Mouse (Mus musculus) forebrain, embryonic 14.5 days (tissue): ENCODE measurements around the gene Pom121l2. TPM values are rescaled to one million over a fixed set of nuclear protein-coding genes. Genes with fewer than 3 reads are reported as not detected.

ENCODE experiments used
- ATAC-seq: fragments of 200-750 bp; cut with Nextera tagmentation; 2 replicates; pipeline ENCODE4 v1.8.0; 2017; ENCODE audit warnings: mild to moderate bottlenecking, moderate library complexity
- DNase-seq: peaks from one replicate; pipeline ENCODE4 v3.0.0-alpha.2; 2015; ENCODE audit warnings: low spot score
- H3K27ac ChIP-seq: fragments of 300-500 bp; sonication (generic); 2 replicates; pipeline ENCODE4 v1.5.1; 2014; ENCODE audit warnings: low read depth, mild to moderate bottlenecking, control low read depth, low read length, moderate library complexity
- H3K27me3 ChIP-seq: fragments of 300-500 bp; sonication (generic); replicated peaks from 2 replicates; pipeline ENCODE4 v1.6.1; 2014; ENCODE audit warnings: low read length, control low read depth, mixed read lengths; ENCODE audit not compliant: control insufficient read depth, insufficient read depth
- H3K36me3 ChIP-seq: fragments of 300-500 bp; sonication (generic); 2 replicates; pipeline ENCODE4 v1.6.1; 2014; ENCODE audit warnings: low read length, control low read depth; ENCODE audit not compliant: control insufficient read depth, insufficient read depth
- H3K4me1 ChIP-seq: fragments of 300-500 bp; sonication (generic); 2 replicates; pipeline ENCODE4 v1.6.1; 2014; ENCODE audit warnings: antibody characterized with exemption, low read length, control low read depth; ENCODE audit not compliant: control insufficient read depth, insufficient read depth
- H3K4me2 ChIP-seq: fragments of 300-500 bp; sonication (generic); 2 replicates; pipeline ENCODE4 v1.6.1; 2014; ENCODE audit warnings: mild to moderate bottlenecking, control low read depth, low read length
- H3K4me3 ChIP-seq: fragments of 300-500 bp; sonication (generic); 2 replicates; pipeline ENCODE4 v1.5.1; 2014; ENCODE audit warnings: low read depth, low read length, control low read depth
- H3K9ac ChIP-seq: fragments of 300-500 bp; sonication (generic); 2 replicates; pipeline ENCODE4 v1.6.1; 2014; ENCODE audit warnings: mild to moderate bottlenecking, low read length, control low read depth, moderate library complexity
- H3K9me3 ChIP-seq: fragments of 300-500 bp; sonication (generic); replicated peaks from 2 replicates; pipeline ENCODE4 v1.6.1; 2016; ENCODE audit warnings: low read length, control low read depth, mixed read lengths; ENCODE audit not compliant: control insufficient read depth
- WGBS: fragments of 180-500 bp; shearing (Covaris S2); extraction: QIAGEN DNeasy Blood & Tissue Kit; methylation state at CpG from one replicate; pipeline ENCODE4 v1.1.7; 2014; 5-methylcytosine and 5-hydroxymethylcytosine counted together
- polyA plus RNA-seq: library from polyadenylated mRNA; unstranded; fragments of >200 nt; fragmentation: Nextera tagmentation; extraction: Ambion mirVana; gene quantifications from 2 replicates; pipeline ENCODE4 v1.2.1, GENCODE M21; 2014

The Pom121l2 gene
- polyA plus RNA-seq, 1 experiment from 2014 or later = 0.14 TPM

DNA sequence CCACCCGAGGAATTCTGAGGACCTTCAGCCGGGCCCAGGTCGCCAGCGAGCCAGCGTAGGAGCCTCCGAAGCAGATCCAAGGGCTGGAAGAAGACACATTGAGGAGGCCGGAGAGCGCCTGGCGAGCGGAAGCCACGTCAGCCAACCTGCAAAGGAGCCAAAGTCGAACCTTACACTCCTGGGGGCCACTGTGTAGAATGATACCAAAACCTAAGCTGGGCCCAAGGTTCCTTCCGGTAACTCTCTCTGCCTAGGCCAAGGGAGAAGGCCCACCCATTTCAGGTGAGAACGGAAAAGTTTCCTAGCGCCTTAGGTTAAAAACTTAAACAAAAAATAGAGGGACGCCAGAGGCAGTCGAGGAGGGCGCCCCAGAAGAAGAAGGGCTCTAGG, 26.1 kb downstream of the Pom121l2 start:
- DNase-seq = no peak
- Histone ChIP-seq H3K4me2 (peak overlapping the region; percentile 90), H3K4me3 (peak overlapping the region; percentile 49), H3K27ac (no peak overlapping the region), H3K9me3 (no peaks in the 10 kb centered on the region), H3K9ac (no peak overlapping the region), H3K27me3 (peaks cover 90% of the 10 kb centered on the region), H3K36me3 (no peaks in the 10 kb centered on the region), H3K4me1 (peaks cover 8% of the 10 kb centered on the region)
- no peak for ATAC-seq
- 3% methylated on average over 18 of the region's 18 CpGs for WGBS

DNA sequence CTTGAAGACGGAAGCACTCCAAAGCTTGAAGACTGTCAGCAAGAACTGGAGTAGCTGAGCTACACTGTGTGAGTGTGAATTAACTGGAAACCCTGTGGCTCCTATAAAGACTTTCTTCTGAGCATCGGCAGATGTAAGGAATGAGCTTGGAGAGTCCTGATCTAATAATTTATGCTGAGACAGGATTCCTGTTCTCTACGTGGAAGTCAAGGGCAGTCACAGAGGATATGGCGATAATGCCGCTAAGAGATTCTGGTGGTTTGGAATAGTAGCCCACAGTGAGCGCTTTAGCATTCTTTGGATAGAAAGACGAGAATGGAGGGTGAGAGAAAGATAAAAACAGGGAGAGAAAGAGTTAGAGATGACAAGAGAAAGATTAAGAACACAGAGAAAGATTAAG, 26.9 kb downstream of the Pom121l2 start:
- Histone ChIP-seq H3K36me3 (no peaks in the 10 kb centered on the region), H3K4me1 (peaks cover 8% of the 10 kb centered on the region), H3K4me3 (no peak overlapping the region), H3K27ac (no peak overlapping the region), H3K9me3 (no peaks in the 10 kb centered on the region), H3K4me2 (no peak overlapping the region), H3K9ac (no peak overlapping the region), H3K27me3 (peaks cover 90% of the 10 kb centered on the region)
- WGBS = 61% methylated on average over 7 of the region's 7 CpGs
- no peak for ATAC-seq
- DNase-seq = no peak

DNA sequence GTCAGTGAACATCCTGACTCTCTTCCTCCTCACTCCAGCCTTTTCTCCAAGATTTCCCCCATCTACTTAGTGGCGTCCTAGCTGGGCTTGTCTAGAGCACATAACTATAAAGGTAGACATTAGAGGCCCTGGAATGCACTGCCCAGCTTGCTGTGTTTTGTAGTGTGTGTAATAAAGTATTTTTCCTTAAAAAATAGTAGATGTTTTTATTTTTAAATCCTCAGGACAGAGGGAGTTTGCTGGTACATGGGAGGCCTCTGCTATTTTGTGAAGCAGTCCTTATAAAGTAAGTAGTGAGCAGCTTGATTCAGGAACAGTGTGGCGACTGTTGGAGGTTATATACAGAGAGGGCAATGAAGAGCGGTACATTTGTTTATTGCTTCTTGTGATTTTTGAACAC, 27.7 kb downstream of the Pom121l2 start:
- Histone ChIP-seq H3K4me1 (peaks cover 8% of the 10 kb centered on the region), H3K36me3 (no peaks in the 10 kb centered on the region), H3K4me2 (no peak overlapping the region), H3K27ac (no peak overlapping the region), H3K27me3 (peaks cover 85% of the 10 kb centered on the region), H3K9ac (no peak overlapping the region), H3K4me3 (no peak overlapping the region), H3K9me3 (no peaks in the 10 kb centered on the region)
- WGBS = 80% methylated on average over 3 of the region's 3 CpGs
- ATAC-seq = no peak
- no peak for DNase-seq

DNA sequence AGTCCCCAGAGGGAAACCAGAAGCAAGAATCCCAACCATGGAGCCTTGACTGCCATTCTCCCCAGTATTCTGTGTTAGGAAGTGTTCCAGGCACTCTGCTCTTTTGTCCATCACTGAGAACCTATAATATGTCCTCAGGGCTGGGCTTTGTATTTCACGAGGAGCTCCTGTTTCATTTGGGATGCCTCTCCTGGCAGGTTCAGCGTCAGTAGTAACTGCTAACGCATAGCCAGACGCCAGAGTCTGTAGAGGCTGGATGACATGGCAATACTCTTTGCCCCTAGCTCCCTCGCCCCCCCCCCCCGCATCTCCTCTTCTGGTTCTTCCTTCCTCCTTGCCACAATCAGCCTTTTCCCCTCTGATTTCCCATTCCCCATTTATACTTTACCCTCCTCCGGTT, 28.6 kb downstream of the Pom121l2 start, which contains the start of gene Prss16:
Gene Prss16, minus strand, starts transcription at position 101 of the 400 bp plus-strand sequence.
- Histone ChIP-seq H3K4me2 (no peak within 1 kb of the TSS), H3K36me3 (no peaks in the 10 kb centered on the region), H3K4me3 (no peak within 1 kb of the TSS), H3K9ac (no peak within 1 kb of the TSS), H3K27me3 (peaks cover 80% of the 10 kb centered on the region), H3K27ac (no peak within 1 kb of the TSS), H3K9me3 (no peaks in the 10 kb centered on the region), H3K4me1 (peaks cover 8% of the 10 kb centered on the region)
- WGBS = 39% methylated on average over 7 of the region's 7 CpGs
- ATAC-seq (no peak), DNase-seq (no peak)

DNA sequence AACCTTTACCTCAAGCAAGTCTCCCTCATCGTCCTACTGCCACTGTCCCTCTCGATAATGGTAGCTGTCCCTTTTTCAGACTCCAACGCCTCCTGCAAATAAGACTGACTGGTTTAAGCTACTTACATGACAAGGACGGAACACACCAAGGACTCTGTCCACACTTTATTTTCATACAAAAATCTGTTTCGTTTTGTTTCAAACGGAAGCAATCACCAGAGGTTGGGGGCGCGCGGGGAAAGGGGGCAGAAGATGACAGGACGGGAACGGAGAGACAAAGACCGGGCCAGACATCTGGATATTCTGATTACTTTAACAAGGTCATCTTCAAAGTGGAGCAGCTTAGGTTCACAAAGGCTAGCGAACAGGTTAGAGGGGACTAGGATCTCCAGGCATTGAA, 32.7 kb downstream of the Pom121l2 start:
- 0 out of 2 replicates have a peak, but pooled peaks cover 3% of the 10 kb centered on the region for H3K9me3 ChIP-seq
- H3K4me1 ChIP-seq = no peaks in the 10 kb centered on the region
- H3K36me3 ChIP-seq = no peaks in the 10 kb centered on the region
- H3K4me3 ChIP-seq = no peak overlapping the region
- no peak overlapping the region; the same call in 1 of the 2 replicates for H3K4me2 ChIP-seq
- ATAC-seq (no peak), DNase-seq (no peak)
- peaks cover 69% of the 10 kb centered on the region for H3K27me3 ChIP-seq
- H3K9ac ChIP-seq = no peak overlapping the region
- no peak overlapping the region for H3K27ac ChIP-seq
- 19% methylated on average over 13 of the region's 13 CpGs for WGBS

DNA sequence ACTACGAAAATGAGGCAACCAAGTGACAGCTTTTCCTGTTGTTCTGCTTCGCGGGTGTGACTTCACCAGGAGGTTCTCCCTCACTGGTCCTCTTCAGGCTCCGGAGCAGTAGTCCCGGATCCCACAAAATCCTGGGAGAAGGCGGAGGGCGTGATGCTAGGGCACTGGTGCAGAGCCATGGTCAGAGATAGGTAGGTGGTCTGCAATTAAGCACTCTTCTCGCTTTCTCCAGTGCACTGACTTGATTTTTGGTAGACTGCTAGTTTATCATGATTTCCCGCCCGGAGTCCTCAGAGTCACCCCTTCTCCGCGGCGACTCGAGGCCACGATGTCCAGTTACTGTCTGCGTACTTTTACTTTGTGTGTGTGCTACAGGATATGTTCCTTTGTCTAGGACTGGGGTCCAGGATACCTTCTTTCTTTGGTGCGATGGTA, 33.4 kb downstream of the Pom121l2 start:
- Histone ChIP-seq H3K4me1 (no peaks in the 10 kb centered on the region), H3K9me3 (0 out of 2 replicates have a peak, but pooled peaks cover 3% of the 10 kb centered on the region), H3K27ac (no peak overlapping the region), H3K36me3 (no peaks in the 10 kb centered on the region), H3K9ac (no peak overlapping the region), H3K4me2 (peak overlapping the region; percentile 28; the same call in 1 of the 2 replicates), H3K27me3 (peaks cover 69% of the 10 kb centered on the region), H3K4me3 (peak overlapping the region; percentile 5; the same call in 1 of the 2 replicates)
- DNase-seq (no peak), ATAC-seq (no peak)
- 16% methylated on average over 17 of the region's 17 CpGs for WGBS

DNA sequence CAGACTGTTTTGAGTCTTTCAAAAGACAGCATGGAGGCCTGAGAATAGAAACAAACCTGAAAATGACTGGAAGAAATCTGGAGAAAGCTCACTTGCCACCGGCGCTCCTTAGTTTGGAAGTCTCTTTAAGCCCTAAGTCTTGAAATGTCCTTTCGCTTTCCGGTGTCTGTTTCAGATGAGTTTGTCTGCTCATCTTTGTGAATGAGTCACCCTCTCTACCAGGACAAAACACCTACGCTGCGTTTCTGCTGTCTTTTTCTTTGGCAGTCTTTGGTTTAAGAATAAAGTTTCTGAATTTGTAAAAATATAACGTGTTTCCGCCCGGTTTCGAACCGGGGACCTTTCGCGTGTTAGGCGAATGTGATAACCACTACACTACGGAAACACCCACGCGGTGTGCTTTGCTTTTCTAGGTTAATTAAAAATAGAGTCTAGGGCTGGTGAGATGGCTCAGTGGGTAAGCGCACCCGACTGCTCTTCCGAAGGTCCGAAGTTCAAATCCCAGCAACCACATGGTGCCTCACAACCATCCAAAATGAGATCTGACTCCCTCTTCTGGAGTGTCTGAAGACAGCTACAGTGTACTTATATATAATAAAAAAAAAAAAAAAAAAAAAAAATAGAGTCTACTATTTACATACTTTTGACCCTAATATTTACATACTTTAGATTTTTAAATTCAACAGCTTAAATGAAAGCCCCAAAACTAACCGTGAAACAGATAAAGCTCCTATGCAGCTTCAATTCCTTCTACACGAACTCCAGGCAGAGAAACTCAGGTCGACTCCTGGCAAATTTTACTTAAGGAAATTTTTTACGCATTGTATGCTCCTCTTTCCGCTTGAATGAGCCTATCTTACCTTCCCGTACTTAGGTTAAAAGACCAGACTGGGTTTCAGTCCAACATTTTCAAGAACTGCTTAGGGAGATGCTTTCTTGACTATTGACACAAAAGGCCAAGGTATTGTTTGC, 34.8 kb downstream of the Pom121l2 start:
- Histone ChIP-seq H3K36me3 (no peaks in the 10 kb centered on the region), H3K9me3 (0 out of 2 replicates have a peak, but pooled peaks cover 3% of the 10 kb centered on the region), H3K4me3 (0 out of 2 replicates have a peak overlapping the region, but pooled peaks have one; percentile 5), H3K9ac (no peak overlapping the region), H3K27ac (no peak overlapping the region), H3K4me1 (peaks cover 8% of the 10 kb centered on the region; the same call in 1 of the 2 replicates), H3K27me3 (peaks cover 57% of the 10 kb centered on the region), H3K4me2 (0 out of 2 replicates have a peak overlapping the region, but pooled peaks have one; percentile 2)
- ATAC-seq = peak; percentile 78
- DNase-seq = peak; percentile 82
- 14% methylated on average over 27 of the region's 27 CpGs for WGBS

DNA sequence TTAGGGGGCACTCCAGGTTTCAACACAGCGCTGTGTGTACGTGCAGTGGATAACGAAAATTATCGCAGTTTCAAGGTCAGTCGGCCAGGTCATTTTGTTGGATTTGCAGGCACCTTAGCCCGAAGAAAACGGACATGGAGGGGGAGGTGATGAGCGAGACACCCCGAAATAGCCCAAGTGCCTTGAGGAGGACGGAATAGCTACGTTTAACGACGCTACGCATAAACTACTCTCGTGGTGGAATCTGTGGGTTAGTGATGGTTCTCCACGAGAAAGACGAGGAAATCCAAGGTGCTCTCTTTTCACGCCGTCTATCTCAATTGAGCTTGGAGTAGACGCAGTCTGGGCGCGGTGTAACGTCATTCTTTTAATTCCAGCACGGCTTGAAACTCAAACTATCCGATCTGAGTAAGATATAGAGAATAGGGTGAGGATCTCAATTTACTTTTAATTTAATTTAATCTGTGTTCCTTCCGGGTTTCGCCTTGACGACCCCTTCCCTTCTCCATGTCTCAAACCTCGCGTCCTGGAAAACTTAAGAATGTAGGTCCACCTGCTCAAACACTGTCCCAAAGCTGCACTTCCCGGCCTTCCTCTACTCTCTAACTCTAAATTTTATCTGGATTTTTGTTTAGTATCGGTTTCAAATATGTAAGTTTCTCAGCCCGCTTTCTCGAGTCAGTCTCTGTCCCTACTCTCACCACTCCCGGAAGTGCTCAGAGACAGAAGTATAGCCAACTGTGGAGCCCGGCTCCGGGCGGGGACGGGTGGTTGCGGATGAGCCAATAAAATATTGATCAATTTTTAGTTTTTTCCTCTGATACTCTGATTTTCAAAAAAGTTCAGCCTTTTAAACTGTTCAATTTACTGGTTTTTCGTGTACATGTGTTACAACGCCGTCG, 39.2 kb downstream of the Pom121l2 start:
- DNase-seq (no peak), ATAC-seq (no peak)
- under 1% methylated on average over 44 of the region's 44 CpGs for WGBS
- Histone ChIP-seq H3K4me3 (peak overlapping the region; percentile 33), H3K27me3 (peaks cover 28% of the 10 kb centered on the region), H3K4me2 (peak overlapping the region; percentile 65), H3K36me3 (no peaks in the 10 kb centered on the region), H3K27ac (no peak overlapping the region), H3K9ac (peak overlapping the region; percentile 45; the same call in 1 of the 2 replicates), H3K9me3 (0 out of 2 replicates have a peak, but pooled peaks cover 2% of the 10 kb centered on the region), H3K4me1 (peaks cover 8% of the 10 kb centered on the region; the same call in 1 of the 2 replicates)
